Mouse (Mus musculus) gastrocnemius, postnatal 4 days (tissue): ENCODE measurements around the gene Gm14403. TPM values are rescaled to one million over a fixed set of nuclear protein-coding genes. Genes with fewer than 3 reads are reported as not detected.

Experiments used
- total RNA-seq, 2 experiments: library from RNA; stranded (reverse); gene quantifications; 2 replicates each; pipeline ENCODE4 v1.2.3; 2021

The Gm14403 gene
- total RNA-seq, 2 experiments from 2014 or later, result 21.8 to 25.3 TPM

Other genes starting within 250 kb of the Gm14403 start
- under 1 TPM; 0.57 to 0.76 TPM for gene Gm14409, start 231.2 kb upstream of the Gm14403 start, total RNA-seq
- gene Gm14412, start 173.9 kb upstream of the Gm14403 start, total RNA-seq, result 1 to 10 TPM; 1.3 to 1.4 TPM
- gene Gm14418, start 99.9 kb upstream of the Gm14403 start, total RNA-seq, result 10 to 100 TPM; 11.1 to 11.8 TPM
- 10 to 100 TPM; 23.1 to 28.5 TPM for gene Zfp970, start 33.5 kb upstream of the Gm14403 start, total RNA-seq
- gene Gm14406, start 80.0 kb downstream of the Gm14403 start, total RNA-seq, result under 1 TPM in 1 of 2 experiments, not detected in 1; 0.21 TPM